Mouse (Mus musculus): ENCODE measurements around the gene Gm20708.

- TF ChIP-seq CTCF (IDR thresholded peaks at IDR 0.05; ENCODE audit: low read depth) (no peak), EP300 (IDR thresholded peaks at IDR 0.05; ENCODE audit: low read depth) (no peak)
These were observed 12.5 kb upstream of the Gm20708 start for GRCm38 (mm10) chr11:117796954-117797353.
